Mouse (Mus musculus): ENCODE measurements around the gene Arel1.

Gene Arel1

DNA sequence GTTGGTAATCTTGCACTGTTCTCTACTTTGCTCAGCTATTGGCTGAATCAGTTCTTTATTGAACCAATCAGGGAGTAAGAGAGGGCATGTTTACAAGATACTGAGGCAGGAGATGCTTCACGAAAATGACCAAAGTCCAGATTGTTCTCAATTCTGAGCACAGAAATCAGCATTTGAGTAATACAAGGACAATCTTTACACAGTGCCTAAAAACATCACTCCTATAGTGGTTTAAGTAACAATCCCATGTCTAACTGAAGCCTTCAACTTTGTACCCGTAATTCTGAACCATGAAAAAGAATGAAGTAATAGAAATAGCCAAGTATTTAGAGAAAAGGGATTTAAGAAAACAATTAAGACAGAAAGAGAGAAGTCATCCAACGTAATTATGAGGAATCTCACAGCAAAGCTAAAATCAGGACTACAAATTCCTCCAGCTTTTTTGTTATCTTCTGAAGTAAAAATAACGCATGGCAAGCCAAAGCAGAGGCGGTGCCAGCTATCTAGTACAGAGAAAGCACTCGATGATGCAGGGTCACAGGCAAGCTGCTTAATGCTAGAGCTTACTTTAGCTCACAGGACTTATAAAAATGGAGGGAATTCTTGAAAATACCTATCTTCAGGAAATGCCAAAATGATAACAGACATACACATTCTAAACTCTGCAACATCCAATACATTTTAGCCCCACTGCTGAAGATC is 22.0 kb downstream of the Arel1 start:
- in situ Hi-C loops (cut with MseI, MboI), result no loop called here

DNA sequence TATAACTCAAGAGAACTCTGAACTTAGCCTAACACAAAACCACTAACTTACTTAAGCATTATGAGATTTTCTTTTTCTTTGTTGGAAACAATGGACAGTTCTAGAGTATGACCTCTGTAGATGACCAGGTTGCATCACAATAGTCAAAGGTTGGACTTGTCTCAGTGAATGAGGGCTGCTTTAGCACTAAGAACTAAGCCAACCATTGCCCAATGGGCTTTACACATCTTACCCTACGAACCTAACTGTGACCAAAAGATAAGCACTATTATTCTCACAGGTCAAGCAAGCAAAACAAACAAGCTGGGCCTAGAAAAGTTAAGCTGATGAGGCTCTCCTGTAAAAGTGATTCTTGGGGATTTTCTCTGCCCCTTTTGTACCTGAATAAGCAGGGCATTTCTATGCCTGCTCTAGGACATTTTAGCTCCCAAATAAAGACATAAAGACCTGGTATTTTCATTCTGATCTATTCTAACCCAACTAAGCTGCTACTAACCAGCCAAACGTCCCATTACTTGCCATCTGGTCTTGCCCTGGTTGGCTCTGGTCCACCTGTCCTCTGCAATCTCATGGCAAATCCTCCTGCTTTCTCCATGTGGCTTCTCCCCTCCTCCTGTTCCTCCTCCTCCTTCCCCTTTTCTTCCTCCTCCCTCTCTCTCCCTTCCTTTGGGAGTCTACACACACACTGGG is 22.7 kb downstream of the Arel1 start:
- in situ Hi-C loops (cut with MseI, MboI), result no loop called here

DNA sequence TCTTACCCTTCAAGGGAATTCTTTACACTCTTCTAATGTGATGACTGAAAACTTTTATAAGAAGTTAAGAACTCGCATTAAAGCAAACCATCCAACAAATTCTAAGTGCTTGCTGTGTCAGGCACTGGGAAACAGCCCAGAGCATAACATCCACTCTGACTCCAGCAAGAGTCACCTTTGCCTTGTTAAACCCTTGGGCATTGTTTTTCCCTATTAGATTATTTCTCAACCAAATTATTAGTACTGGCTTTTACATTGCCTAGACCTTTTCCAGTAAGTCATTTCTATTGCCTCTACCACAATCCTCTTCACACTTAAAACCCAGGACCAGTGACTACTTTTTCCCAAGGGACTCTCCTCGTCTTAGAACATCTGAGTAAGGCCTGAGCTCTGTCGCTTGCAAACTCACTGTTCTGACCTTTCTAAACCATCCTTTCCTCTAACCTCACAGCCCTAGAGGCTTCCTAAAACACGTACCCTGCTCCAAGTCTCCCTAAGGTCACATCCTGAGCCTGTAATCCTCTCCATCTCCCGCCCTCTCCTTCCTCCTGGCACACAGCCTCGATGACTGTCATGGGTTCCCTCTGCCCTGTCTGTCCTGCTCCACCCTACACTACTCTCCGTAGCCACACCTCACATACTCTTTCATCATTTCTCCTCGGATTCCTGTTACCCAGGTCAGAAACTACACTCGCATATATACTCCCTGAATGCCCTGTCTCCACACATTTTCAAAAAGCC is 25.7 kb downstream of the Arel1 start:
- in situ Hi-C loops (cut with MseI, MboI), result no loop called here

DNA sequence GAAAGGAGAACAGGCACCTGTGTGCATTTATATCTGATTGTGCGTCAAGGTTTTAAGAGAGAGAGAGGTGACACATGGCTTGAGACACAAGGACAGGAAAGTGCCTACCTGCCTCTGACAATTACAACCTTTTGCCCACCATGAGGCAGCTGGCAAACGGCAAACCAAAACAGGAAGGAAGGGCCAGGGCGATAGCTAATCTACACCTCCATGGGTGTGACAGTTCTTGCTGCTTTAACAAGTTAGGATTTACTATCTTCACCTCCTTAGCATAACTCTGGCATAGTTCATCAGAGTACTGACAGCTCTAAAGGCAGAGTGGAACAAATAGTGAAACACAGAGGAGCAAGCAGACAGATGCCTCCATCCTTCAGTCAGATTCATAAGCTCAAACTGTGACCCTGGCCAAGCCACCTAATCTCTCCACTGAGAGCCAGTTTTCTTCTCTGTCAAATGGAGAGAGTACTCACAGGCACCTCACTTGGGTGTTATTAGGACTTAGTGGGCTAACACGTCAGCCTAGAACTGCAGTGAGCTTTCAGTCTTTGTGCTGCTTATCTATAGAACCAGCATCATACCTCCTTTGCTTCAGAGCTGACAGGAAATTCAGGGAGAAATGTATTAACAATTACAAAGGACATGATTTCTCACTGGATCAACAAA is 26.4 kb downstream of the Arel1 start:
- in situ Hi-C loops (cut with MseI, MboI), result no loop called here

DNA sequence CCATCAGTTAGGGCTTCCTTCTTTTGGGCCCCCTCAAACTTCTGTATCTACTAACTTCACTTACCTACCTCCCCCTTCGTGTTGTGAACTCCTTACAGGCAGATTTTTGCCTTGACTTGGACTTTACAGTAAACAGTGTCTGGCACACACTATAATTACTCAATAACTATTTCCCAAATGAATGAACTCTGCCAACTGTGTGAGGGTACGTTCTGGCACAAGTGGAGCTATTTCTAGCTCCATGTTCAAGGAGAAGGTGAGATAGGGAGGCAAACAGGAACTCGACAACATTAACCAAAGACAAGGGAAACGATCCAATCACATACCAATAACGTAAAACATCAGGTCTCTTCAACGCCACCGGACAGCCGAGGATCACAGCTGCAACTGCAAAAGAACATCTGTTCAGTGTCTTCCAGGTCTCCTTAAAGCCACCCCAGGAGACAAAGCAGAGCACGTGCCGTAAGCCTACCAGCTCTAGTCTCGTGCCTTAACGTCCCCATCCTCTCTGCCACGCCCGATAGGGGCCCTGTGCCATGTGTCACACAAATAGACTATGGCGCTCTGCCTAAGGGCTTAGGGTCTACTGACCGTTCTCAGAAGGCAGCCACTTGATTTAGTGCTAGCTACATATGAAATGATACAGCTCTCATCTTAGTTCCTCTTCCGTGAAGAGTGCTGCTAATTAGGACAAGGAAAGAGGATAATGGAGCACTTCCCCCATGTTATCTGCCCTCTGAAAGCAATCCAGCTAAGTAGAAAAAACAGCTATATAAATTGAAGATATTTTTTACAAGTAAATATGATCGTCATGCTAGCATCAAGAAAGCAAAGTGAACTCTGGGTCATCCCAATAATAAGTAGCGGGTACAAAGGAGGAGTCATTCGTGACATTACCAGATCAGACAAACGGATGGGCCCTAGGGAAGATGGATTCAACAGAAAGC is 27.4 kb downstream of the Arel1 start:
- in situ Hi-C loops (cut with MseI, MboI), result no loop called here

DNA sequence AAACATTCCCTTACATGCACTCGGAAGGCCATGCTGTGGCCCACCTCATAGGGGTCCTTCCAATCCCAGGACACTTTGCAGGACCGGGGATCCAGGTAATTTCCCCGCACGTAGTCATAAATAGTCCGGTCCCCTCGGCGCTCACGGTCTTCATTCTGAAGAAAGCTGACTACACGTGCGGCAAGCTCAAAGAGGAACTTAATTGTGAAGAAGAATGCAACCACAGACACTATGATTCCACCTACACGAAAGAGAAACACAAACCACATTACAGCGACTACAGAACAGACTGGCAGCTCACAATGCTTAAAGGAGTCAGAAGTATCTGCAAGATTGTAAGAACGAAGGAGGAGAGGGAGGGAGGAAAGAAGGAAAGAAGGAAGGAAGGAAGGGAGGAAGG is 29.0 kb downstream of the Arel1 start:
- in situ Hi-C loops (cut with MseI, MboI), result no loop called here

DNA sequence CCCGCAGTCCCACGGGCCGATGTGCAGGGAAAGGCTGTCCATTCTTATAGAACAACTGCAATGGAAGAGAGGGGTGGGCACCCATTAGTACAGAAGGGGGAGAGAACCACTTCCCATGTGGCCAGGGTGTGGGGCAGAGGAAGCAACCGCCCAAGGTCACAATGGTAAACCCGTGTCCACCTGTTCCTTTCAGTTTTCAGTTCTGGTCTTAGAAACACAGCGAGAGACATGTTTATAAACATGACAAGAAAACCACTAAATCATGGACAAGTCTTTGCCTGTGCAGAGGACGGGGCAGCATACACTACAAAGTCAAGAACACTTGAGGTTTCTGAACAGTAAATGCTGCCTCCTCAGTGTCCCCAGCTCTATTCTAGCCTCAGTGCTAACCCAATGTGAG is 30.4 kb downstream of the Arel1 start:
- in situ Hi-C loops (cut with MseI, MboI), result no loop called here

DNA sequence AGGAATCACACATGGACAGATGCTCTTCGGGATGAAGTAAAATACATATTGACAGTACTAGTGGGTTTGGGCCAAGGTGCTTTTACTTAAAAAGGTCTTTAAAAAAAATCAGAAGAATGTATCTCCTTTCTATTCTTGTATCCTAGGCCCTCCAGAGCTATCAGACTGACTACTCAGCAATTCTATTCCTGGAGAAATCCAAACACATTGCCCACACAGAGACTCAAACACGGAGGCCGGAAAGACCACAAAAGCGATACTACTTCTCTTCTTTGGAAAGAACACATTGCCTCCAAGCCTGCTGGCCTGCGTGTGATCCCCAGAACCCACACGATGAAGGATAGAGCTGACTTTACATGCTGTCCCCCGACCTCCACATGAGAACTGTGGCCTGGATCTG is 31.6 kb downstream of the Arel1 start:
- in situ Hi-C loops (cut with MseI, MboI), result no loop called here

DNA sequence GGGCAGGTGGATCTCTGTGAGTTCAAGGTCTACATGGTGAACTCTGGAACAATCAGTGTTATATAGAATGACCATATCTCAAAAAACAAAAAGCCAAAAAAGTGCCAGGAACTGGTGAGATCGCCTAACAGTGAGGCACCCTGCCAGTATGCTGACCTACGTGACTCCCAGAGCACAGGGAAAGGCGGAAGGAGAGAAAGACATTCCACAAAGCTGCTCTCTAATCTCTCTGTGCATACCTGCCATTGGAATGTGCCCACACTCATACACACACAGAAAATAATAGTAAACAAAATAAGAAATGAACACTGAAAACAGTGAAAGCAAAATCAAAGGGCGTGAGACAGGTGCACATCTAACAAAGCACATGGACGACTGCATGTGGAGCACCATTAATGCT is 35.4 kb downstream of the Arel1 start:
- in situ Hi-C loops (cut with MseI, MboI), result no loop called here

DNA sequence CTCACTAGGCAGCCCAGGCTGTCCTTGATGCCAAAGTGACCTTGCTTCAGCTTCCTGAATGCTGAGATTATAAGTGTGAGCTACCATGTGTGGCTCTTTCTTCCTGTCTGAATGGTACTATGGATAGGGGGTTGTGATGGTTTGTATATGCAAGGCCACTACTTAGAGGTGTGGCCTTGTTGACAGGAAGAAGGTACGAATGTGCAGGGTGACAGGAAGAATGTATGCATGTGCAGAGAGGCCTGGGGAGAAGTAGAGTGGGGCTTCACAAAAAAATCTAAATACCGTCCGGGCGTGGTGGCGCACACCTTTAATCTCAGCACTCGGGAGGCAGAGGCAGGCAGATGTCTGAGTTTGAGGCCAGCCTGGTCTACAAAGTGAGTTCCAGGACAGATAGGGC is 38.5 kb downstream of the Arel1 start:
- in situ Hi-C loops (cut with MseI, MboI), result no loop called here

DNA sequence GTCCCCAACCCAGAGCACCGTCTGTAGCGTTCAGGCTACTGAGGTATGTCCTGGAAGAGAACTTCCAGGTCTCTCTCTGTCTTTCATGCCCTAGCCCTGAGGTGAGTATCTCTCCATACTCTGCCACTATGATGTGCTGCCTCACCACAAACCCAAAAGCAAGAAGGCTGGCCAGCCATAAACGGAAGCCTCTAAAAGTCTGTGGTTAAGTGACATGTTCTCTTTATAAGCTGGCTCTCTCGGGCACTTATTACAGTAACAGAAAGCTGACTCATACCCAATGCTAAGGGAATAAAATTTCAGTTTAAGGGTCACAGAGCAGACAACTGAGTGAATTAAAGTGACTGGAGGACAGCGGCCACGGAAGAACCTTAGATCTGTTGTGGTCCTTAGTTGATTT is 44.2 kb downstream of the Arel1 start:
- in situ Hi-C loops (cut with MseI, MboI), result no loop called here

DNA sequence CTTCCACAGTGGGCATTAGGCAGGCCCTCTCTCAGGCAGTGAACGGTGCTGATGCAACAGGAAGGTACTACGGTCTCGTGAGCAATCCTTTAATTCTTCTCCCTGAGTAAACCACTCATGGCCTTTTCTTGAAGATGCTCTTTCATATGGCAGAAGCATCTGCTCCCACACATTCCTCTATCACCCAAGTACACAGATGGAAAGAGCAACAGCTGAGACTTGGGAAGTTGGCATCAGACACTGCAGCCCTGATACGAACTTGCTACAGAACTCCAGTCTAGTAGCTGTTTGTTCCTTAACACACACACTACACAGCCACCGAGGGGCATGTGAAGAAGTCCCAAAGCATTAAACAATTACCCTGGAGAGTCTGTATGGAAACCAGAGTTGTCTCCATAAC is 46.4 kb downstream of the Arel1 start:
- in situ Hi-C loops (cut with MseI, MboI), result no loop called here

DNA sequence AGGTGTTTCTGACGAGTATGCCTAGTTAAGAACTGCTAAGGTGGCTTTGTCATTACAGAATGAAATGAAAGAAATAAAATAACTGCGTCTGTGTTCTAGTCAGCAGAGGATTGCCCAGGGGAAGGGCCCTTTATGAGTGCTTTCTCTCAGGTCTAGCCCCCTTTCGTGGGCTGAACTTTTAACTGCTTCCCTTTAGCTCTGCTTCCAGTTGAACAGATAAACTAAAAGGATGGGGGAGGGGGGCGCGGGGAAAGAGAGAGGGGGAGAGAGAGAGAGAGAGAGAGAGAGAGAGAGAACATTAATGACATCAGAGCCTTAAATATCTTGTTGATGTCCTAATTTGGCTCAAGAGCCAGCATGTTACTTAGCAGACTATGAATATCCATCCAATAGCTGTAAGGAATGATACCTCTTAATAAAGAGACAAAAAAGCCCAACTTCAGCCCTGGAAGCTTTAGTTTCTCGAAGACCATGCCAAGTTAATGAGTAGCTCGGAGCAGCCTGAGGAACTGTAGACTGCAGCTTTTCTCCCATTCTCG is 48.8 kb downstream of the Arel1 start:
- in situ Hi-C loops (cut with MseI, MboI), result no loop called here

DNA sequence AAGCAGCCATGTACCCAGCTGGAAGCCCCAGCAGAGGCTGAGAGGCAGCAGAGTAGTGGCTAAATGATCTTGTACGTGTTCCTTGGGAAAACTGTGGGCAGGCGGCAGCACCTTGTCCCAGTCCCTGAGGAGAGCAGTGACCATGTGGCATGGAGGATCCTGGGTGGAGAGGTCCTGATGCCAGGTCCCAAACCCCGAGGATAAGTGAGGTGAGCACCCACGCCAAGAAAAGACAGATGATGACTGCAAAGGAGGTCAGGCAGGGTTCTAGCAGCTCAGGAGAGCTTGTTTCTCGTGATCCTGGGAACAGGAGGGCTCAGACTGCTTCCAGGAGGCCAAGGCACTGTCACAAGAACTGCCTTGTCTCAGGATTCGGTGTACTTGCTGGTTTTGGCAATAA is 51.9 kb downstream of the Arel1 start:
- in situ Hi-C loops (cut with MseI, MboI), result no loop called here

DNA sequence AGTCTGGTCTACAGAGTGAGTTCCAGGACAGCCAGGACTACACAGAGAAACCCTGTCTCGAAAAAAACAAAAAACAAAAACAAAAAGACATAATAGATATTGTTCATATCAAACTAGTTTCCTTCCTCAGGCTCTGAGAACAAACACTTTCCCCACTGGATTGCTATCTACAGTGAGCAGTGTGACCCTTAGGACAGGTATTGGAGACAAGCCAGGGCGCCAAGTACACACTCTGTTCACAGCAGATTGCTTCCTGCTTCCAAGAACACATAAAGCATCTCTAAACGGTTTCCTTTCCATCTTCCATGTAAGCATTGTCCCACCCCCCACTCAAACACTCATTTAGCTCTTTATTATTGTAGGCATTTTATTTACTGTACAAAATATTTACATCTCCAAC is 52.9 kb downstream of the Arel1 start:
- in situ Hi-C loops (cut with MseI, MboI), result no loop called here

DNA sequence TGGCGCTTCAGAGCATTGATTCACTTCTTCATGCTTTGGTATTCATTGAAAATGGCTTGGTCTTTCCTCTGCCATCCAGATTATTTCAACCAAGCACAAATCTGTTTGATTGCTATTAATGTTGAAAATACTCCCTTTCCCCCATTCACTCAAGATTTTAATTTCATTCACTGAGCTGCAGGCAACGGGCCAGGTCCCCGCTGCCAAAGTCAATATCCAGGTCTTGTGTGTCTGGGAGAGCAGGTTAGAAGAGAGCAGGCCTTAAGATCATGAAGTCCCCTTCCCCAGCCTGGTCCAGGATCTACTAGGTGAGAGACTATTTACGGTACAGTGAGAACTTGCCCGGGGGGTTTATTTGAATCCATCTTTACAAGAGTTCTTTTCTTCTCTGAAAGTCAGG is 55.7 kb downstream of the Arel1 start:
- in situ Hi-C loops (cut with MseI, MboI), result no loop called here

DNA sequence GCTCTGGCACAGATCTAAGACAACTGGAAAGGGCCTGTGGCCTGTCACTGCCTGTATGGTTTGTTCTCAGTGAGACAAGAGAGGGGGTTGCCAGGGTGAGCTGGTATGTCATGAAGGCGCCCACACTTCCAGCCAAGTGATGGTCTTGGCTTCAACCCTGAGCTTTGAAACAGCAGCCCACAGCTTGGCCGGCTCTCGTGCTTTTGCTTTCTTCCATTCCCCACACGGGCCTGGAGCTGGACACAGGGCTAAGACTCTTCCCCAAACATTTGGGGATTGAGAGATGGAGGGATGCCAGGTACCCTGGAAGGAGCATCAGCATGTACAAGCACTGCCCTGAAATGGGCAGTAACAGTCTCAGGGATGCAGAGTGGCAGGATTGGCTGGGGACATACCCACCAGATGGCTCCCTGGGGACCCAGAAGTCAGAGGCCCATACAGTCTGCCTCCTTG is 58.0 kb downstream of the Arel1 start:
- in situ Hi-C loops (cut with MseI, MboI), result no loop called here

DNA sequence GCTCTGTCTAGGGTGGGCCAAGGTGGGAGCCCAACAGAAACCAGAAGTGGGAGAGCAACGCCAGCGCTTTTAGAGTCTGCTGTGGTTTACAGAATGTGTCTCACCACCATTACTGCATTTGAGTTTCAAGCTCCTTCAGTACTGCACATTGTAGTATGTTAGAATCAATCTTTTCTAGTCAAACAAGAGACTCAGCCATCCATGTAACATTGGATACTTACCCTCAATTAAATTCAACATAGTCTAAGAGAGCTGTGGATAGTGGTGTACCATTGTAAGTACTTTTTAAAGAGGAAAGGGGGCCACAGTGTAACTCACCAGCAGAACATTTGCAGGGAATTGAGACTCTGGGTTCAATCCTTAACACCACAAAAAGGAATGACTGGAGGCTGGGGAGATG is 59.1 kb downstream of the Arel1 start:
- in situ Hi-C loops (cut with MseI, MboI), result no loop called here

DNA sequence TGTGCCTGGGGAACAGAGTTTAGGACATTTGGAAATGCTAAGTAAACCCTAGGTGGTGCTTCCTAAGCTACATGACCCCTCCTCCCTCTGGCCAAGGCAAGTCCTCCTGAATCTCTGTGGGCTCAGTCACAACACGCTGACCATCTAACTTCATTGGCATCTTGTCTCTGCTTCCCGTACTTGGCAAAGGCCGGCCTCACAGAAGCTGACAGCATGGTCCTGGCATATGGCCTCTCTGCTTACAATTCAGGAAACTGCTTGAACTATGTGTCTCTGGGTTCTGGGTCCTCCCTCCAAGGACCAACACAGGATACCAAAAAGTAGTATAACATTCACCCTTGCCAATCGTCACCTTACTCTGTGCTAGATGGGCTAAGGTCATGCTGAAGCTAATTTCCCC is 60.6 kb downstream of the Arel1 start:
- in situ Hi-C loops (cut with MseI, MboI), result no loop called here

DNA sequence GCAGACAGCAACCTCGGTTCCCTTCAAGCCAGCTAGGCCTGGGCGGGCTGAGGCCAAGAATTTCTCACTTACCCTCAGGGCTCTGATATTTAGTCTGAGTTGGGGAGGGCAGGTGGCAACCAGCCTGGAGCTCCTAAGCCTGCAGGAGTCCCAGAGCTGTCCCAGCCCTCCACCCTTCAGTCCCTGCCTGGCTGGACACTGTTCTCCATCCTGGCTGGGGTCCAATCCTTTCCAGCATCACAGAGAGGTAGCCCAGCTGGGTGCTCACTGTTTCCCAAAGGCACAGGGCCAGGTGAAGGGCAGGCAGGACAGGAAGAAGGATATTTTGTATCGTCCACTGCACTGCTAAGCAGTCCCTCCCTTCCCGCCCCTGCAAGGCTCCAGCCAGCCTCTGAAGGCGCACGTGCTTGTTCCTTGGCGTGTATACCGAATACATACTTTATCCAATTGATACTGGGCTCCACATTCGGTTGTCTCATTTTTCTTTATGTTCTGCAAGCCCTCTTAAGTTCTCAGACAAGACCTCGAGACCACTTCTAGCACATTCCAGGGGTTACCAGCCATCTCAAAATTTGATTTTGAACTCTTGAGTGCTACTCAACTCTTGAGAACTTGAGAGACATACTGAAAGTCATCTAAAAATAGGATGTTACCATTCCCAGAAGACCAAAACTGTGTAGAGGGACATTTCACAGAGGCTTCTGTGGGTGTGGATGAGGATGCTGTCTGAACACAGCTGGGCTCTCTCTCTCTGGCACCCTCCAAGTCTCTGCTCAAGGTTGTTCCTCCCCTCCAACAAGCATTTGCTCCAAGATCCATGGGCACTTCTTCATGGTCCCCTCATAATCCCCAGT is 62.8 kb downstream of the Arel1 start:
- in situ Hi-C loops (cut with MseI, MboI), result no loop called here
